Mouse (Mus musculus) hindbrain, postnatal 0 days (tissue): Measurements from ENCODE around the gene Itpr2. TPM values are rescaled to one million over a fixed set of nuclear protein-coding genes. Genes with fewer than 3 reads are reported as not detected.

Experiments used
- ATAC-seq: fragments of 200-750 bp; cut with Nextera tagmentation; 2 replicates; pipeline ENCODE4 v1.8.0; 2017; ENCODE audit warnings: mild to moderate bottlenecking, moderate TSS enrichment, moderate library complexity
- DNase-seq: peaks from one replicate; pipeline ENCODE4 v3.0.0-alpha.2; 2015; ENCODE audit warnings: low spot score
- H3K27ac ChIP-seq: fragments of 300-500 bp; sonication (generic); 2 replicates; pipeline ENCODE4 v1.5.1; 2014; ENCODE audit warnings: mild to moderate bottlenecking
- H3K27me3 ChIP-seq: fragments of 300-500 bp; sonication (generic); 2 replicates; pipeline ENCODE4 v1.6.1; 2014; ENCODE audit warnings: low read length, mixed read lengths; ENCODE audit not compliant: insufficient read depth
- H3K36me3 ChIP-seq: fragments of 300-500 bp; sonication (generic); 2 replicates; pipeline ENCODE4 v1.6.1; 2014; ENCODE audit warnings: low read length, mixed read lengths; ENCODE audit not compliant: insufficient read depth
- H3K4me1 ChIP-seq: fragments of 300-500 bp; sonication (generic); 2 replicates; pipeline ENCODE4 v1.6.1; 2014; ENCODE audit warnings: antibody characterized with exemption, low read length, mixed read lengths; ENCODE audit not compliant: insufficient read depth
- H3K4me2 ChIP-seq: fragments of 300-500 bp; sonication (generic); 2 replicates; pipeline ENCODE4 v1.6.1; 2014; ENCODE audit warnings: low read depth, mild to moderate bottlenecking, low read length, moderate library complexity, mixed read lengths
- H3K4me3 ChIP-seq: fragments of 300-500 bp; sonication (generic); 2 replicates; pipeline ENCODE4 v1.5.1; 2014; ENCODE audit warnings: low read length
- H3K9ac ChIP-seq: fragments of 300-500 bp; sonication (generic); replicated peaks from 2 replicates; pipeline ENCODE4 v1.6.1; 2014; ENCODE audit warnings: mild to moderate bottlenecking, low read length, moderate library complexity, mixed read lengths
- H3K9me3 ChIP-seq: fragments of 300-500 bp; sonication (generic); 2 replicates; pipeline ENCODE4 v1.6.1; 2016; ENCODE audit warnings: low read length, mixed read lengths
- CTCF ChIP-seq: IDR thresholded peaks from 2 replicates; pipeline ENCODE4 v1.5.1; 2016; ENCODE audit warnings: antibody characterized with exemption, control low read depth, low read depth
- WGBS: fragments of 180-500 bp; shearing (Covaris S2); extraction: QIAGEN DNeasy Blood & Tissue Kit; methylation state at CpG from one replicate; pipeline ENCODE4 v1.1.7; 2014; 5-methylcytosine and 5-hydroxymethylcytosine counted together
- polyA plus RNA-seq: library from polyadenylated mRNA; unstranded; fragments of >200 nt; fragmentation: Nextera tagmentation; extraction: Ambion mirVana; gene quantifications from 2 replicates; pipeline ENCODE4 v1.2.1, GENCODE M21; 2015
- total RNA-seq: library from RNA; depleted of rRNA; stranded (reverse); fragments of >200 nt; gene quantifications from 2 replicates; pipeline ENCODE4 v1.2.3, GENCODE M21; 2014

Gene Itpr2
- total and polyA plus RNA-seq, 2 experiments from 2014 or later = 15.3 to 15.7 TPM

DNA sequence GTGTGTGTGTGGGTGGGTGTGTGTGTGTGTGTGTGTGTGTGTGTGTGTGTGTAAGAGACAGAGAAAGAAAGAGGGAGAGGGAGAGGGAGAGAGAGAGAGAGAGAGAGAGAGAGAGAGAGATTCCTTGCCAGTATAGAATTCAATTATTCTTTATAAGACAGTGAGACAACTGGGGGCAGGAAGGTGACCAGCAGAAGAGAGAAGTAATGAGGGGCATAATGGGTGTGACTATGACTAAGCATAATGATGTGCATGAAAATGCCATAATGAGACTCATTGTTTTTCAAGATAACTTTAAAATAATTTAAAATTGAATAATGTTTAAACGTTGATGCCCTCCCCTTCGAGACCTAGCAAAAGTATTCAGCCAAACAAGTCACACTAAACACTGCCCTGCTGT lies 272.1 kb downstream of the Itpr2 start:
- no peak for TF ChIP-seq CTCF

DNA sequence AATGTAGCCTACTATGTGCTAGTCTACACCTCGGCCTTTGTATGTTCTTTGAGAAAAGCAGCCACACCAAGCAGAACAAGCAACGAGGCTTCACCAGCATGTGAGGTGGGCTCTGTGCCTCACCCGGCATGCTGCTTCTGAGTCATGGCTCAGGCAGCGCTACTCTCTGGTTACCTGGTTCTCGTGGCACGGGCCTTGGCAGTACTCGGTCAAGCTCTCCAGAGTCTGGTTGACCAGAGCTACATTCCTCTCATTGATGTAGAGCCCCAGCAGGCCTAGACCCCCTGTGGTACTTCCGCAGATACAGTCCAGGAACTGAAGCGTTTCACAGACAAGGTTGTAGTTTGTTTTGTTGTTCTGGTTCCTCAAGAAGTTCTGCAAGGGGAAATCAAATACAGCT lies 272.5 kb downstream of the Itpr2 start:
- Histone ChIP-seq H3K36me3 (no peaks in the 10 kb centered on the region), H3K4me3 (no peak overlapping the region), H3K4me2 (no peak overlapping the region), H3K27me3 (no peaks in the 10 kb centered on the region), H3K9ac (no peak overlapping the region), H3K9me3 (no peaks in the 10 kb centered on the region), H3K27ac (no peak overlapping the region), H3K4me1 (no peaks in the 10 kb centered on the region)
- ATAC-seq (no peak), DNase-seq (no peak)
- no peak for TF ChIP-seq CTCF
- 63% methylated on average over 9 of the region's 9 CpGs for WGBS

More for the DNA sequence above, 272.1 kb downstream of the Itpr2 start:
- Histone ChIP-seq H3K36me3 (no peaks in the 10 kb centered on the region), H3K9me3 (no peaks in the 10 kb centered on the region), H3K9ac (no peak overlapping the region), H3K4me1 (no peaks in the 10 kb centered on the region), H3K27ac (no peak overlapping the region), H3K4me2 (no peak overlapping the region), H3K4me3 (no peak overlapping the region), H3K27me3 (no peaks in the 10 kb centered on the region)
- WGBS = 69% methylated on average over 2 of the region's 2 CpGs
- DNase-seq (no peak), ATAC-seq (no peak)

DNA sequence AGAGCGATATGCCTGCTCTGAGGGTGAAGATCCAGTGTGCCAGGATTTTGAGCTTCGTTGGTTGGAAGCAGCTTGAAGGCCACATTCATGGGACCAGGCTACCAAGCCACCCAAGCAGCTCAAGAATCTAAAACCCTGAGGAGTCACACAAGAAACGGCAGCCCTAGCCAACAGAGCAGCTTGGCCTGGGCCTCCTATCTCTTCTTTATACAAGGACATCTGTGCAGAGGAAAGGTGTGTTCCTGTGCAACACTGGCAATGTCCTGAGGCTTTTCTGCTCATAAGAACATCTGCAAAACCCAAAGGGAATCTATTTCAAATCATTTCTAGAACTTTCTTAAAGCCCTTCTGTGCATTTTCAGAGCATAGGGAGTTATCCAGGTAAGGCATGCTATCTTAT lies 274.0 kb downstream of the Itpr2 start:
- Histone ChIP-seq H3K27ac (no peak overlapping the region), H3K27me3 (no peaks in the 10 kb centered on the region), H3K36me3 (no peaks in the 10 kb centered on the region), H3K4me3 (no peak overlapping the region), H3K4me1 (no peaks in the 10 kb centered on the region), H3K4me2 (no peak overlapping the region), H3K9me3 (no peaks in the 10 kb centered on the region), H3K9ac (no peak overlapping the region)
- WGBS = 88% methylated on average over 3 of the region's 3 CpGs
- DNase-seq (no peak), ATAC-seq (no peak)
- no peak for TF ChIP-seq CTCF

DNA sequence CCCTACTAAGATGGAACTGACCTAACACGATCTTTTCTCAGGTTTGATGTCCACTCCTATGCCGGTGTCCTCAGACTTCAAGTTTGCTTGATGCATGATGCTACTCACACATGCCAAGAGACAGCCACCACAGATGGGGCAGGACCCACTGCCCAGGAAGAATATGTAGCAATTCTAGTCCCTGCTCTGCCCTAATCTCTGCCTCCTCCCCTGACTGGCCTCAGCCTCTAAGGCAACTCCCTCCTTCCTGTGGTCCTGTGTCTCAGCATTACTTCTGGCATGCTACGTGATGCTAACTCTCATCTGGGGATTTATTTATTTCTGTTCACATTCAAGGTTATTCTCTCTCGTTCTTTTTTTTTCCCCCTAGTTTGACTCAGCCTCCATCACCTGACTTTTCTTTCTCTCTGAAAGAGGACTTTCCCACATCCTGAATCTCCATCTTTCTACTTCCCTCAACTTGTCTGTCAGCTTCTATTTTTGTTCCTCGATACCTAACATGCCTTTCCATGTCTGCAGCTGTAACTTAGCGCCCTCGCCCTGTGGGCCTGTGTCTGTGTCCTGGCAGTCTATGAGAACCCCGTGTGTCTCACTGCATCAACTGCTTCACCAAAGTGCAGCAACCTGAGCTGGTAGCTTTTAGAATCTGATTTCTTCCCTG lies 279.5 kb downstream of the Itpr2 start:
- Histone ChIP-seq H3K4me3 (no peak overlapping the region), H3K4me1 (0 out of 2 replicates have a peak, but pooled peaks cover 3% of the 10 kb centered on the region), H3K4me2 (no peak overlapping the region), H3K36me3 (no peaks in the 10 kb centered on the region), H3K9ac (no peak overlapping the region), H3K27me3 (no peaks in the 10 kb centered on the region), H3K9me3 (no peaks in the 10 kb centered on the region), H3K27ac (no peak overlapping the region)
- WGBS = 74% methylated on average over 8 of the region's 8 CpGs
- 0 out of 2 replicates have a peak, but pooled peaks have one; percentile 16 for TF ChIP-seq CTCF
- no peak for DNase-seq
- no peak for ATAC-seq

DNA sequence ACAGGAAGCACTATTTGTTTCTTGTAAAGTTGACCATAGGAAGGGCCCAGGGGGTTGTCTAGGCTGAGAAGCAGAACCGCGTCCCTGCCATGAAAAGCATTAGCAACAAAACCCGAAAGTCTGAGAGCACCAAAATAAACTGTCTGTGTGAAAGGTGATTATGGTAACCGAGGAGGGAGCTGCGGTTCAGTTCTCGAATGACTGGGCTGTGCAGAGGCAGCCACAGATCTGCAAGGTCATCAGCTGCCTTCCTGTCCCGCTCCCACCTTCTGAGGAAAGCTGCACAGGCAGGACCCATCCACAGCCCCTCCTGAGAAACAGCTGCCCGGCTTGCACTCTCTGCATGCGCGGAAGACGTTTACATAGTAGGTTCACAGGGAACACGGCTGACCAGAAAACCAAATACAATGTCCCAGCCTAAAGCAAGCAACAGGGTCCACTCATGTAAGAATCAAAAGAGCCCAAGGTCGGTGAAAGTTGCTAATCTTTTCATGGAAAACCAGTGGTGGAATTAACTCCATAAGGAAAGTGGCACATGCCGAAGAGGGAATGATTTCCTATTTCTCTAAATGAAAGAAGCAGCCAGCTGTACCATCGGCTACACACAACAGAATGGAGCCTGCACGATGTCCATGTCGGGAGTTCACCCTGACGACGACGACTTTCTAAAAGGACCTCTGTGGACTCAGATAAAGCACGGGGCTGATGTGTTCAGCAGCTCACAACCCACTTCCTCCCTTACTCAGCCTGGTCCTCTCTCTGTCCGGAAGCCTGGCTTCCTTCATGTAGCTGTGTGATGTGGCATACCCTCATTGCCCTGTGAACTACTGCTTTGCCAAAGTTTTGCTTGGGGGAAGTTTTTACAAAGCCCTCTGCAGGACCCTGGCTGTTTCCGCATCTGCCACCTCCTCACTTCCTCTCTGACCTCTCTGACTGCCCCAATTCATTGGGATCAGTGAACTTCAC lies 280.4 kb downstream of the Itpr2 start:
- ATAC-seq (no peak), DNase-seq (no peak)
- no peak overlapping the region for H3K4me2 ChIP-seq

DNA sequence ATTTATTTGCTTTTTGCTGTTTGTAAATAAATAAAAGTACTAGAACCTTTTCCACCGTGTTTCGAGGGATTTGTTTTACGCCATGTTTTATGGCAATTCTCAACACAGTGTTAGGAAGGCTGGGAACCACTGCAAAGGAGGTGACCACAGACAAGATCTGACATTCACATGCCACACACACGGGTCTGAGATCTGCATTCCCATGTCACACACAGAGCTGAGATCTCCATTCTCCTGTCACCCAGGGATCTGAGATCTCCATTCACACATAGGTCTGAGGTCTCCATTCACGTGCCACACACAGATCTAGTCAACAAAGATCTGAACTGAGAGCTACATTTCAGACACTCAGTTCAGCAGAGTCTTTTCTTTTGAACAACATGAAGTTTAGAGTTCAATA lies 282.0 kb downstream of the Itpr2 start:
- Histone ChIP-seq H3K36me3 (no peaks in the 10 kb centered on the region), H3K9me3 (no peaks in the 10 kb centered on the region), H3K4me2 (no peak overlapping the region), H3K27ac (no peak overlapping the region), H3K27me3 (no peaks in the 10 kb centered on the region), H3K4me3 (no peak overlapping the region), H3K9ac (no peak overlapping the region), H3K4me1 (0 out of 2 replicates have a peak, but pooled peaks cover 3% of the 10 kb centered on the region)
- DNase-seq (no peak), ATAC-seq (no peak)
- TF ChIP-seq CTCF = no peak
- 72% methylated on average over 5 of the region's 5 CpGs for WGBS

More for the DNA sequence above, 280.4 kb downstream of the Itpr2 start:
- Histone ChIP-seq H3K36me3 (no peaks in the 10 kb centered on the region), H3K4me3 (no peak overlapping the region), H3K4me1 (0 out of 2 replicates have a peak, but pooled peaks cover 3% of the 10 kb centered on the region), H3K27ac (no peak overlapping the region), H3K27me3 (no peaks in the 10 kb centered on the region), H3K9me3 (no peaks in the 10 kb centered on the region), H3K9ac (no peak overlapping the region)
- no peak for TF ChIP-seq CTCF
- 55% methylated on average over 23 of the region's 23 CpGs for WGBS
